Mouse (Mus musculus) frontal cortex, postnatal 14 days (tissue): Measurements from ENCODE around the gene Ptgis.

Source experiments
- DNase-seq, 2 experiments: peaks; one replicate each; pipeline ENCODE4 v3.0.0; 2022; ENCODE audit warnings: low spot score in 2 of 2

Gene Ptgis

DNA sequence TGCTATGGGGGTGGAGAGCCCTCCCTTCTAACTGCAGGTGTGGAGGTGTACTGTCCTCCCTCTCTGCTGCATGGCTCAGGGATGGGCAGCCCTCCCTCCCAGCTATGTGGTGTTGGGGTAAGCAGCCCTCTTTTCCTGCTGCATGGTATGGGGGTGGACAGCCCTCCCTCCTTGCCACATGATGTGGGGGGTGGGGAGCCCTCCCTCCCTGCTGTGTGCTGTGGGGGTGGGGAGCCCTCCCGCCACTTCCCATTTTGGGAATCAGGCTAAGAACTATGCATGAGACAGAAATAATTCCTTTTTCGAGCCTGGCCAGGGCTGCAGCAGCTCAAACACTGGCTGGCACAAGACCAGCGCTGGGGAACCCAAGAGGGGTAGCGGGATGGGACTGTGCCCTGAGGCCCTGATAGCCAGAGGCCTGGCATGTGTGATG is 84.8 kb downstream of the Ptgis start:
- DNase-seq: peak; percentile 46 to 62

DNA sequence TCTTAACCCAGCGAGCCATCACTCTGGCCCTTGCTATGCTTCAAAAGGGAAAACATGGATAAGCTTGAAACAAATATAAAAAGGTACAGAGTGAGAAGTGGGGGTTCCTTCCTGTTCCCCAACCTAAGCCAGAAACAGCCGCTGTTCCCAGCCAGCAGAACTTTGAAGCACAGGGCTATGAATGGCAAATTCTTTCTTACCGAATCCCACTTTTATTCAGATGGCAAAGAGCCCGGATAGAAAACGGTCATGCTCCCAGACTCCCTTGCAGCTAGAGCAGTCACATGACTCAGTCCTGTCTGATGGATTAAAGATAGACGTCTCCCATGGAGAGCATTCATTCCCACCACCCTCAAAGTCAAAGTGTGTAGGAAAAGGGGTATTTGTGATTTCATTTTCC is 89.5 kb downstream of the Ptgis start:
- no peak for DNase-seq

DNA sequence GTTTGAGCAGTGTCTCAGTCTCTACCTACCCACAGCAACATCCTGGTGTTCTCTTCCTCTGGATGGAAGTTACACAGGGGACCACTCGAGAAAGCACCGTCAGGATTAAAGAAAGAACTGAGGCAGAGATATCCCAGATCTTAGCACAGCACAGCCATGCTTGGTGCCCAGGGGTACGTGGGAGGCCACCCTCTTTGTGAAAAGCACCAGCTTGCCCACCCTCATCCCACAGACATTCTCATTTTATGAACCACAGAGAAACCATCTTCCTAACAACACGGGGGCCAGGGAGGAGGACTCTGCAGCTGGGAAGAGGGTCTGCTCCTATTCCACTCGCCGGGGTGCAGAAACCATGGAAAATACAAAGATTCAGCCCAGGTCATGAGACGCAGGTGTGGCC is 90.3 kb downstream of the Ptgis start:
- DNase-seq: no peak

DNA sequence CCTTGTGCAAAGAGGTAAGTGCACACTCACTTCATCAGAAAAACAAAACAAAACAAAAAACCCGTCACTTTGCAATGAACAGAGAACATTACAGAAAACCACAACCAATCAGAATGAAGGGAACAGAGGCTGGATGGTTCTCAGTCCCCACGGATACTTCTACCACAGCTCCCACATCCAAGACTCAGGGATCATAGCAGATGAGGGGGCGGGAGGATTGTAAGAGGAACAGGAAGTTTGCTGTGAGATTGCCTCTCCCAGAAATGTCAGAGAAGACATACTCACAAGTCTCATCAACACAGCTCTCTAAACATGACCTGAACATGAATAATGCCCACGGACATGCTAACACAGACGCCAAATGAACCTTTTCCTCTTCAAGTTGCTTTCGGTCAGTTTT is 91.4 kb downstream of the Ptgis start:
- DNase-seq: no peak

DNA sequence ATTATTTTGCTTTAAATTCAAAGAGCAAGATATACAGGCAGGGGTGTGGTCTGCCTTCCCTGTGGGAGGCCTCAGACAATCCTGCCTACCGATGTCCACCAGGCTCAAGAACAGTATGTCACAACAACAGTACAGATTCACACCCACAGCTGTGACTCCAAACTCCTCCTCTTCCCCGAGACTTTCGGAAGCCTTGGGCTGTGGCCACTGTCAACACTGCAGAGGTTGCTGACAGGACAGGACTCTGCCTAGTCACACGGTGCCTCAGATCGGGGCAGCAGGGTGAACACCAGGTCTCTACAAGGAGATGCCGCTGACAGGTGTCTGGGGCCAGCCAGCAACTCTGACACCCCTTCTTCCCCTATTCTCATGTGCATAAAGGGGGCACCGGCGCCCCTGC is 92.7 kb downstream of the Ptgis start:
- DNase-seq: no peak

DNA sequence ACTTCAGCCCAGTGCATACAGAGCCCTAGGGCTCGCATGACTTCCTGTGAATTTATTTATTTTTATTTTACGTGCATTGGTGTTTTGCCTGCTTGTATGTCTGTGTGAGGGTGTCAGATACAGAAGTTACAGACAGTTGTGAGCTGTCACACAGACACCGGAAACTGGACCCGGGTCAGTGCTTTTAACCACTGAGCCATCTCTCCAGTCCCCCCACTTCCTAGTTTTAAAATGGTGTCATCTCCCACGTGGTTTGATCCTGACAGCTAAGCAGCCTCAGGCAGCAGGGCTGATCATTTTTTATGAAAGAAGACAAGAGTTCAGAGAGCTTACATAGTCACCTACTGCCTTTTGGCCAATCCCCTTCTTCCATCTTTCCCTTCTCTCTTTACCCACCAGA is 94.5 kb downstream of the Ptgis start:
- no peak for DNase-seq

DNA sequence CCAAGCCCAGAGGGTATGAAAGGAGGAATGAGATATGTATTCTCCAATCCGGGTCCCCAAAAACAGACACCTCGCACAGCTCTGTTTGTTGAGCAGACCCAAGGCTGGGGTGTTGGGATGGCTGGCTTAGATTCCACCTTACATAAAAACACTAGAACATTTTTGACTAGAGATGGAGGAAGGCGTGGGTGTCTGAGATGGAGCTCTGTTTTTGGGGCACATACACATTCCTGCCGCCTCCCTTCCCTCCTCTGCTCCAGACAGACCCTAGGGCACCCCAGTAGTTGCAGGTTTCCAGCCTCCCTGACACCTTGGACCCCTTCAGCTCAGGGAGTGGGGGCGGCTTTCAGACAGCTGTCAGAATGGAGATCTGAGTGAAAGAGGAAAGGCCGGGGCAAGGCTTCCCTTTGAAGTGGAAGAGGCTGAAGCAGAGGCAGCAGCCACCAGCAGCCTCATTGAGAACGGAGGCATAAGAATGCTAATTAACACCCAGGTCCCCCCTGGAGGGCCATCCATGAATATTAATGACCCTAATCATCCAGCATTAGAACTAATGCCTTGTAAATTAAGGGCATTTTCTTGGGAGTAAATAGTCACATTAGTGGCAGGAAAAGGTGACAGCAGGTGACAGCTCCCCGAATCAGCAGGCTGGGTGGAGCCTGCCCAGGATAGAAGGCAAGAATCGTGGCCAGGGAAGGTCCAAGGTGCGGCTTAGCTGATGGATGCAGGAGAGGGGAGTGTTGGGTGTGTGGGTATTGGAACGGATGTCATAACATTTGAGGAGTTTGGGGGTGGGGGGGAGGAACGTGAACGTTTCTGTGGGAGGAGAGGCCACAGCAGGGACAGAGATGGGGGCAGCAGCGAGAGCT is 95.7 kb downstream of the Ptgis start:
- DNase-seq: peak in 1 of 2 experiments; percentile 47

DNA sequence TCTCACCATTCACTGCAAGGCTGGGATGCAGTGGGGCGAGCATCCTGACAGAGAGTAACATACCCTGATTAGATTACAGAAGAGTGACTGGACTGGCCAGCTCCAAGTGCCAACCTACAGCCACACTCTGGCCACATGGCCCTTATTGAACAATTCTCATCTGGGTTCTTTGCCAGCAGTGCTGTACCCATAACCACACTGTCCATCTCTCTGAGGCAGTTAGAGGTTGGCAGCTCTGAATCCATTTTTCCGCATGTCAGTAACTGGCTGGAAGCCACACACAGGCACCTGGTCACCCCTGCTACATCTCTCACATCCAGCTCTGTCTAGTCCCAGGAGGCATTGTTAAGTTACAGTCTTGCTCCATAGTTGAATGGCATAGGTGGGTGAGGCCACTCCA is 96.5 kb downstream of the Ptgis start:
- no peak for DNase-seq

DNA sequence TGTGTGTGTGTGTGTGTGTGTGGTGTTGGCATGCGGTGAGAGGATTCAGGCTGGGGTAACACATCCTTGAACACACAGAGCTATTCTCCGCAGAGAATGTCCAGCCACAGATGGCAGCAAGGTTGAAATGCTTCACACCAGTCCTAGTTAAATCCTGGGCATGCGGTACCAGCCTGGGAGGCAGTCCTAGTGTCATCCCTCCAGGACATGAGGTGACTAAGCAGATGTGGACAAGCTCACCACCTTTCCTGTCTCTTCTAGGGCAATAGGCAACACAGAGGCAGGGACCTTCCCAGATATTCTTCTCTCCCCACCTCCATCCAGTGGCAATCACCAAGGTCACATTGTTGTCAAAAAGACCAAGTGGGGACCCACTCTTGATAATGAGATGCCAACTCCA is 98.1 kb downstream of the Ptgis start:
- no peak for DNase-seq

DNA sequence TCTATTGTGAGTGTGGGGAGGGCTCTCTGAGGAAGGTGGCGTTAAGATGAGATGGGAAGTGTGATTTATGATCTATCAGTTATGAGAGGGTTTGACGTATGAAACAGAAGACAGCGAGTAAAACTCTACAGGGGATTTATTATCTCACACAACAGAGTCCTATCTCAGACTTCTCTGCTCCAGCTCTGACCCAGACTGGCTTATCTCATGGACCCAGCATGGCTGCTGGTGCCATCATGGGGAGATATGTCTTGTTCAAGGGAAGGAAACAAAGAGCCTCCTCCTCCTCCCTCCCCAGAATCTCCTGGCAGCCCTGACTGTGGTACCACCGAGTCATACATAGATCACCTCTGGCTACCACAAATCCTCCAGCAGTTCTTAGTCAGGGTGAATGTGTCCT is 98.6 kb downstream of the Ptgis start:
- DNase-seq: no peak
